Mouse (Mus musculus) lung, adult 2 months (tissue): ENCODE results near the gene Ncor2. TPM values are rescaled to one million over a fixed set of nuclear protein-coding genes. Genes with fewer than 3 reads are reported as not detected.

Experiments used
- DNase-seq: peaks from one replicate; pipeline ENCODE4 v3.0.0; 2022
- H3K4me1 ChIP-seq: fragments of 200-500 bp; 2 replicates; pipeline ENCODE4 v1.6.1; 2011; ENCODE audit warnings: low read length; ENCODE audit not compliant: control insufficient read depth, insufficient read depth
- H3K4me3 ChIP-seq: fragments of 200-500 bp; replicated peaks from 2 replicates; pipeline ENCODE3; 2011; ENCODE audit warnings: low read depth, mild to moderate bottlenecking, control low read depth, low read length; ENCODE audit errors: extremely low read depth
- CTCF ChIP-seq: fragments of 200-500 bp; IDR thresholded peaks from 2 replicates; pipeline ENCODE4 v1.5.1; 2011; ENCODE audit warnings: mild to moderate bottlenecking, low read length, control low read depth; ENCODE audit not compliant: insufficient read depth
- POLR2A ChIP-seq: fragments of 200-500 bp; IDR thresholded peaks from 2 replicates; pipeline ENCODE4 v1.6.1; 2011; ENCODE audit warnings: low read depth, mild to moderate bottlenecking, control low read depth, low read length, borderline replicate concordance; ENCODE audit errors: extremely low read depth
- WGBS: fragments of 180-500 bp; shearing (Covaris S2); methylation state at CpG from one replicate; pipeline ENCODE4 v1.1.7; 2018; 5-methylcytosine and 5-hydroxymethylcytosine counted together
- polyA plus RNA-seq: library from polyadenylated mRNA; depleted of rRNA; stranded (reverse); fragments of >200 nt; gene quantifications from 2 replicates; pipeline ENCODE4 v1.2.3, GENCODE M21; 2012

Ncor2 gene
- polyA plus RNA-seq, 1 experiment: 78.9 TPM

GRCm38 (mm10) chr5:125093795-125094194 is 85.2 kb downstream of the Ncor2 start:
- no peak for TF ChIP-seq POLR2A
- TF ChIP-seq CTCF: no peak
- 65% methylated on average over 5 of the region's 5 CpGs for WGBS
- no peak for DNase-seq
- Histone ChIP-seq H3K4me1 (peaks cover under 1% of the 10 kb centered on the region; the same call in 1 of the 2 replicates), H3K4me3 (no peak overlapping the region)

DNA sequence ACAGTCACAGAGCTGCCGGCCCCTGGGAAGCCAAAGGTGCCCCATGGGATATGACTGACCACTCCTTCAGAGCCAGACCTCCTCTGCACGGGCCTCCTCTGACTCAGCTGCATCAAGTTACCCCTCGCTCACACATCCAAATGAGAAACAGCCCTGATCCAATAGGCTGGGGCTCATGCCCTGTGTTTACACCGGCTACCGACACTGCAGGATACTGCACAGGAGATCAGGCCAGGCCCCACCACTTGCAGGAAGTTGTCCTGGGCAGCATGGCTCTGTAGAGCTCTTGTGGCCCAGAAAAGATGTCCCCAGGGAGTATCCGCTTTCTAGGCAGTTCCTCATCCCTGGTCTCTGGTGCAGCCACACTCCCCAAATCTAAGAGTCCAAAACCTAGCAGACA is 90.9 kb downstream of the Ncor2 start:
- H3K4me1 ChIP-seq: no peaks in the 10 kb centered on the region
- no peak for DNase-seq
- TF ChIP-seq CTCF (no peak), POLR2A (no peak)
- no peak overlapping the region for H3K4me3 ChIP-seq
- WGBS: 75% methylated on average over 6 of the region's 6 CpGs

GRCm38 (mm10) chr5:125085097-125085617 is 93.9 kb downstream of the Ncor2 start:
- Histone ChIP-seq H3K4me1 (peaks cover 21% of the 10 kb centered on the region), H3K4me3 (no peak overlapping the region)
- no peak for DNase-seq
- WGBS: 87% methylated on average over 8 of the region's 8 CpGs
- no peak for TF ChIP-seq CTCF
- no peak for TF ChIP-seq POLR2A

DNA sequence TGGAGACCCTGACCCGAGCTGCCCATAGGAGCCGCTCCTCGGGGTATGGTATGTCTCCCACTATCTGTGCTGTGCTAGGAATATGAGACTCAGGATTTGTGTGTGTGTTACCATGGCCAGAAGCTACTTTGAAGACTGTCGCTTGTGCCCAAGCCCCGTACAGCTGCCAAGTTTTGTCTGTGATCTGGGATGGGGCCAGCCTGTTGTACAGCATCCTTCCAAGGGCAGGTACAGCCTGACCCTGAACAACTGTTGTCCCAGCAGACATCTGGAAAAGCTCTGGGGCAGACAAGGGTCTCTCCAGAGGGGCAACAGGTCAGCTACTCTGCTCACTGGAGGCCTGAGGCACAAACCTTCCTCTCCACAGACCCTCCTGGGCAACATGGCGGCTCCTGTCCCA is 95.3 kb downstream of the Ncor2 start:
- 83% methylated on average over 6 of the region's 6 CpGs for WGBS
- TF ChIP-seq POLR2A: no peak
- no peak for TF ChIP-seq CTCF
- Histone ChIP-seq H3K4me3 (no peak overlapping the region), H3K4me1 (peaks cover 21% of the 10 kb centered on the region)
- DNase-seq: no peak

GRCm38 (mm10) chr5:125081318-125082101 is 97.5 kb downstream of the Ncor2 start:
- H3K4me1 ChIP-seq: peaks cover 21% of the 10 kb centered on the region
- TF ChIP-seq POLR2A (no peak), CTCF (no peak)
- peak; percentile 83 for DNase-seq
- H3K4me3 ChIP-seq: no peak overlapping the region
- 14% methylated on average over 21 of the region's 21 CpGs for WGBS

DNA sequence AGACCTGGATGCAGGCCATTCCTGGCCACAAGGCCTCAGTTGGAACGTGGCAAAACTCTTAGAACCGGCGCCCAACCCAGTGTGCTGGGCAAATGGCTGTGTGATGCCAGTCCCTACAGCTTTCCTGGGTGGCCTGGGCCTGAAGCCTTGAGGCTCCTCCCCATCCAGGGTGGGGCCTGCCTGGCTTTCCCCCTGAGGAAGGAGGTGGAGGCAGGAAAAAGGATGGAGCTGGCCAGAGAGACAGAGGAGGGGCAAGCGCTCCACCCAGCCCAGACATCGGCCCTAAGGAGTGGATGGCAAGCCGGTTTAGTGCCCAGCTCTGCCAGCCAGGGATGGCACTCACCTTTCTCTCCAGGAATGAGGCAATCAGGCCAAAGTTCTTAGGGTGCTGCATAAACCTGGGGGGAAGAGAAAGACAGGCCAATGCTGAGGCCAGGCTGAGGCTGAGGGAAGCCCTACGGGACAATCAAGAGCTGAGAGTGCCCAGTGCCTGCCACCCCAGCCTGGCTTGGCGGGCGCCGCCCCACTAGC is 98.2 kb downstream of the Ncor2 start:
- Histone ChIP-seq H3K4me3 (no peak overlapping the region), H3K4me1 (peaks cover 21% of the 10 kb centered on the region)
- WGBS: 37% methylated on average over 10 of the region's 10 CpGs
- peak; percentile 22; the same call in 1 of the 2 replicates for TF ChIP-seq POLR2A
- no peak for TF ChIP-seq CTCF
- no peak for DNase-seq

GRCm38 (mm10) chr5:125080352-125080751 is 98.7 kb downstream of the Ncor2 start:
- no peak overlapping the region for H3K4me3 ChIP-seq
- H3K4me1 ChIP-seq: peaks cover 21% of the 10 kb centered on the region
- whole genome bisulfite sequencing: 70% methylated on average over 4 of the region's 4 CpGs
- DNase-seq: no peak
- TF ChIP-seq CTCF (no peak), POLR2A (no peak)

DNA sequence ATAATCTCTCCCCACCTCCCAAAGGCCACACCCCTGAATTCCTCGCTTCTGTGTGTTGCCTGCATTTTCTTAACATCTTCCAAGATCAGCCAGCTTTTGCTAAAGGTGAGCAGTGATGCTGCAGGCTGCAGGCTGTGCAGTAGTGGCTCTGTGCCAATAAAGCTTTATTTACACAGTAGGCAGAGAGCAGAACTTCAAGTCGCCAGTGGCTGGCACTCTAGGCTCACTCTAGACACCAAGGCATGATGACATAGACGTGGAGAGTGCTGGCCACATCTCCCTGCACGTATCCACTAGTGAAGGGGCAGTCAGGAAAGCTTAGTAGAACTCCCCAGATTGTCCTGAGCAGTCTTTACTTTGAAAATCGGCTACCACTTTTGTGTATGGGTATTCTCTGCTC is 100.8 kb downstream of the Ncor2 start:
- TF ChIP-seq POLR2A (no peak), CTCF (peak; percentile 29; the same call in 1 of the 2 replicates)
- H3K4me3 ChIP-seq: no peak overlapping the region
- DNase-seq: no peak
- H3K4me1 ChIP-seq: peaks cover 21% of the 10 kb centered on the region
- WGBS: 60% methylated on average over 5 of the region's 5 CpGs

DNA sequence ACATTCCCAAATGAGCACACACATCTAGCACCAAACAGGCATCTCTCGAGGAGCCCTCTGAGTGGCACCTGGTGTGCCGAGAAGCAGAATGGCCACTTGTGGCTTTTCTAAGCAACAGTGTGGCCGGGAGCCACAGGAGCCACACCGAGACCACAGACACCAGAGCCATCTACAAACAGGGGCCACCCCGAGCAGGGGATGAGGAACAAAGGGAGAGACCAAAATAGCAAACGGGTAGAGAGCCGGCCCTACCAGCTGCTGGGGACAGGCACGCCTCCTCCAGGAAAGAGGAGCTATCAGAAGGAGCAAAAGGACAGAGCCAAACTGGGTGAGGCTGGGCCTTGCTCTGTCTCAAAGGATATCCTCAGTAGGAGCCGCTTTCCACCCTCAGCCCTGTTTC is 102.8 kb downstream of the Ncor2 start:
- Histone ChIP-seq H3K4me1 (peaks cover 26% of the 10 kb centered on the region), H3K4me3 (no peak overlapping the region)
- TF ChIP-seq CTCF: no peak
- no peak for TF ChIP-seq POLR2A
- 45% methylated on average over 9 of the region's 9 CpGs for WGBS
- no peak for DNase-seq

DNA sequence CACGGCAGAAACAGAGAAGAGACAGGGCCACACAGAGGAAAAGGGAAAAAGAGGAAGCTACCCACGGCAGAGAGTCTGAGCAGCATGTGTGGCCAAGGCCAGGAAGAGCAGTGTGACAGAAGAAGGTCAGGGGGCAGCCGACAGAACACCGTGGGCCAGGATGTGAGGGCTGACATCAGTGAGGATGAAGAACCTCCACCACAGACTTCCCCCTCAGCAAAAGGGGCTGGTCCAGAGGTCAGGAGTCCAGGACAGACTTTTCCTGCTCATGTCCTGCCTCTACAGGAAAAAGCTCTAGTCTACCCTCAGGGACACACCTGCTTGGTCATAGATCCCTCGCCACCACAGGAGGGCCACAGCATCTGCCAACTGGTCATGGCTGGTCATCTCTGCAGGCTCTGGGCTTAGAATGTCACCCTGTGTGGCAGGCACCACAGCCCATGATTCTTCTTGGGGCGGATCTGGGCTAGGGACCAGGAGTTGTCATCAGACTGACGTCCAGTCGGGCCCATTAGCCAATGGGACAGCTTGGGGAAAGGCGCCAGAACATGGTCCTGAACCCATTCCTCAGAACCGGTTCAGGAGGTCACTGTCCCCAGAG is 104.3 kb downstream of the Ncor2 start:
- WGBS: 51% methylated on average over 10 of the region's 10 CpGs
- no peak for TF ChIP-seq CTCF

More for the DNA sequence above, 104.3 kb downstream of the Ncor2 start:
- Histone ChIP-seq H3K4me3 (no peak overlapping the region), H3K4me1 (peaks cover 24% of the 10 kb centered on the region)
- no peak for DNase-seq
